Mouse (Mus musculus) neutrophil, adult 83 days (primary cell): ENCODE results near the gene Zcchc10. TPM values are rescaled to one million over a fixed set of nuclear protein-coding genes. Genes with fewer than 3 reads are reported as not detected.

ENCODE experiments used
- total RNA-seq, 2 experiments: library from RNA; stranded (reverse); gene quantifications; one replicate each; pipeline ENCODE4 v1.2.4; 2023

Gene Zcchc10
- total RNA-seq: 1 to 10 TPM; 4.9 to 6.6 TPM

DNA sequence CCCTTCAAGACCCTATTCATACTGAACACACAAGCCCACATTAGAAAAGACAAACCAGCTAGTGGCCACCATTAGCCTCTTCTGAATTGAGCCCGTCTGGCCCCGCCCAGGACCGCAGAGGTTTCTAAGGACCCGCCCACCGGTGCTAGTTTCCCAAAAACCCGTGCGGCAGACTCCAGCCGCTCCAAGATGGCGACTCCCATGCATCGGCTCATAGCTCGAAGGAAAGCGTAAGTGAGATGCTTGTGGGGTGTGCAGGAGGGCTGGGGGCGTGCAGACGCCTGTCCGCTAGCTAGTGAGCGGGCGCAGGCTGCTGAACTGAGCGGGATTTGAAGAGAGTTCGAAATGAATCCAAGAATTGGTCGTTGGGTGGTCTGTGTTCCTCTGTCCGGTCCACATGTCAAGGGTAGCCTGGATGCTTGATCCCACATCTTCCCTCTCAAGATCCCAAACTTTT, at the start of gene Zcchc10:
Gene Zcchc10 (plus strand): TSS at position 168 of the 457 bp plus-strand sequence.

GRCm38 (mm10) chr11:53300330-53301166, 23.9 kb upstream of the Zcchc10 start, which contains the start of gene Hspa4:
Gene Hspa4 (minus strand): TSS chr11:53300457.

DNA sequence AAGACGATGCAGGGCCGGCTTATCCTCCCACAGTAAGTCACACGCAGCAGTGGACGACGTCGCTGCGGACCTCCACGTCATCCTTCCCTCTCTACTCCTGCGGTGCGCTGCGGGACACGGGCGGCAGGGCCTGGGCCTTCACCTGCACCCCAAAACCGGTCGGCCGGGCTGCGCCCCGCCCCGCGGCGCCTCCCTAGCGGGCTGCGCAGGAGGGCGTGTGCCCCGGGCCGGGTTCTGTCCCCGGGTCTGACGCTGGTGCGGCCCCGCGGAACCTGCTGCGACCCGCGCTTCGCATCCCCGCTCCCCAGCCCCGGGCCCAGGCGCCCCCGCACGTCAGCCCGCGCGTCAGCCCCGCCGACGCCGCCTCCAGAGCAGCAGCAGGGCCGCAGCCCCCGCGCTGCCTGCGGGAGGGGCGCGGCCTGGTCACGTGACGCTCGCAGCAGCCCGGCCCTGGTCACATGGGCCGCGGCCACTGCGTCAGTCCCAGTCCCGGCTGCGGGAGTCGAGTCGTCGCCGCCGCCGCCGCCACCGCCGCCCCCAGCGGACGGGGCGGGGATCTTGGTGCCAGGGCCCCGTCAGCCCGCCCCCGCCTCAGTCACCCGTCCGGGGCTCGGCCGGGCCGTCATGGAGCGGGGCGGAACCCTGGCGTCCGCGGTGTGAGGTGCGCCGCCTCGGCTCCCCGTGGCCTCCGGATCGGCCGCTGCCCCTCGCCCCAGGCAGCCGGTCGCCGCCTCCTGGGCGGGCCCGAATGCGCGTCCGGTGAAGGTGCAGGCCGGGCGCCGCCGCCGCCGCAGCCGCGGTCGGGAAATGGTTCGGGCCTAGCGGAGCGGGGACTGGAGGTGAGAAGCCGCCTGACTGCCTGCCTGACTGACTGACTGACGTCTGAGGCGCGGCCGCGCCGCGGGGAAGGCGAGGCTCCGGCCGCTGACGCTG, 26.1 kb downstream of the Zcchc10 start, which contains the start of gene Aff4:
Gene Aff4 (plus strand): TSS at position 543 of the 933 bp plus-strand sequence.

Other genes with a start within 250 kb of the Zcchc10 start
- gene Hspa4, start 24.2 kb upstream of the Zcchc10 start, total RNA-seq: 10 to 100 TPM; 57.2 to 60.9 TPM
- gene Aff4, start 26.2 kb downstream of the Zcchc10 start, total RNA-seq: 10 to 100 TPM; 77.3 to 95.3 TPM
- not detected for gene Leap2, start 98.5 kb downstream of the Zcchc10 start, total RNA-seq
- gene Uqcrq, start 106.2 kb downstream of the Zcchc10 start, total RNA-seq: 100 to 1,000 TPM; 181 to 191 TPM
- gene Gdf9, start 106.3 kb downstream of the Zcchc10 start, total RNA-seq: under 1 TPM; 0.24 to 0.99 TPM
- not detected for gene Gm10447, start 132.4 kb downstream of the Zcchc10 start, total RNA-seq
- gene Shroom1, start 132.5 kb downstream of the Zcchc10 start, total RNA-seq: under 1 TPM; 0.39 to 0.55 TPM
- gene Gm9837, start 145.8 kb downstream of the Zcchc10 start, total RNA-seq: not detected
- gene Gm9945, start 155.5 kb downstream of the Zcchc10 start, total RNA-seq: not detected
- under 1 TPM; 0.11 to 0.68 TPM for gene Sowaha, start 155.6 kb downstream of the Zcchc10 start, total RNA-seq
- gene Sept8, start 194.6 kb downstream of the Zcchc10 start, total RNA-seq: 10 to 100 TPM in 1 of 2 experiments, 1 to 10 TPM in 1; 9.8 to 15.3 TPM
- gene Kif3a, start 242.7 kb downstream of the Zcchc10 start, total RNA-seq: 1 to 10 TPM; 1.7 to 2.2 TPM